Mouse (Mus musculus) hindbrain, postnatal 0 days (tissue): Measurements from ENCODE around the gene Rorc. TPM values are rescaled to one million over a fixed set of nuclear protein-coding genes. Genes with fewer than 3 reads are reported as not detected.

ENCODE experiments used
- ATAC-seq: fragments of 200-750 bp; cut with Nextera tagmentation; 2 replicates; pipeline ENCODE4 v1.8.0; 2017; ENCODE audit warnings: mild to moderate bottlenecking, moderate TSS enrichment, moderate library complexity
- DNase-seq: peaks from one replicate; pipeline ENCODE4 v3.0.0-alpha.2; 2015; ENCODE audit warnings: low spot score
- H3K27ac ChIP-seq: fragments of 300-500 bp; sonication (generic); 2 replicates; pipeline ENCODE4 v1.5.1; 2014; ENCODE audit warnings: mild to moderate bottlenecking
- H3K27me3 ChIP-seq: fragments of 300-500 bp; sonication (generic); 2 replicates; pipeline ENCODE4 v1.6.1; 2014; ENCODE audit warnings: low read length, mixed read lengths; ENCODE audit not compliant: insufficient read depth
- H3K36me3 ChIP-seq: fragments of 300-500 bp; sonication (generic); 2 replicates; pipeline ENCODE4 v1.6.1; 2014; ENCODE audit warnings: low read length, mixed read lengths; ENCODE audit not compliant: insufficient read depth
- H3K4me1 ChIP-seq: fragments of 300-500 bp; sonication (generic); 2 replicates; pipeline ENCODE4 v1.6.1; 2014; ENCODE audit warnings: antibody characterized with exemption, low read length, mixed read lengths; ENCODE audit not compliant: insufficient read depth
- H3K4me2 ChIP-seq: fragments of 300-500 bp; sonication (generic); 2 replicates; pipeline ENCODE4 v1.6.1; 2014; ENCODE audit warnings: low read depth, mild to moderate bottlenecking, low read length, moderate library complexity, mixed read lengths
- H3K4me3 ChIP-seq: fragments of 300-500 bp; sonication (generic); 2 replicates; pipeline ENCODE4 v1.5.1; 2014; ENCODE audit warnings: low read length
- H3K9ac ChIP-seq: fragments of 300-500 bp; sonication (generic); replicated peaks from 2 replicates; pipeline ENCODE4 v1.6.1; 2014; ENCODE audit warnings: mild to moderate bottlenecking, low read length, moderate library complexity, mixed read lengths
- H3K9me3 ChIP-seq: fragments of 300-500 bp; sonication (generic); 2 replicates; pipeline ENCODE4 v1.6.1; 2016; ENCODE audit warnings: low read length, mixed read lengths
- CTCF ChIP-seq: IDR thresholded peaks from 2 replicates; pipeline ENCODE4 v1.5.1; 2016; ENCODE audit warnings: antibody characterized with exemption, control low read depth, low read depth
- WGBS: fragments of 180-500 bp; shearing (Covaris S2); extraction: QIAGEN DNeasy Blood & Tissue Kit; methylation state at CpG from one replicate; pipeline ENCODE4 v1.1.7; 2014; 5-methylcytosine and 5-hydroxymethylcytosine counted together
- polyA plus RNA-seq: library from polyadenylated mRNA; unstranded; fragments of >200 nt; fragmentation: Nextera tagmentation; extraction: Ambion mirVana; gene quantifications from 2 replicates; pipeline ENCODE4 v1.2.1, GENCODE M21; 2015
- total RNA-seq: library from RNA; depleted of rRNA; stranded (reverse); fragments of >200 nt; gene quantifications from 2 replicates; pipeline ENCODE4 v1.2.3, GENCODE M21; 2014

The Rorc gene
- total and polyA plus RNA-seq, 2 experiments from 2014 or later: 0.45 to 1.5 TPM

GRCm38 (mm10) chr3:94396336-94396735, 23.7 kb downstream of the Rorc start:
- Histone ChIP-seq H3K36me3 (no peaks in the 10 kb centered on the region), H3K4me2 (no peak overlapping the region), H3K9ac (no peak overlapping the region), H3K27ac (no peak overlapping the region), H3K4me3 (no peak overlapping the region), H3K4me1 (peaks cover 9% of the 10 kb centered on the region; the same call in 1 of the 2 replicates), H3K27me3 (no peaks in the 10 kb centered on the region), H3K9me3 (no peaks in the 10 kb centered on the region)
- no peak for DNase-seq
- no peak for ATAC-seq
- 86% methylated on average over 1 of the region's 1 CpGs for WGBS
- TF ChIP-seq CTCF: no peak

GRCm38 (mm10) chr3:94396851-94397250, 24.3 kb downstream of the Rorc start:
- Histone ChIP-seq H3K9me3 (no peaks in the 10 kb centered on the region), H3K4me2 (no peak overlapping the region), H3K27me3 (no peaks in the 10 kb centered on the region), H3K4me1 (peaks cover 9% of the 10 kb centered on the region; the same call in 1 of the 2 replicates), H3K9ac (no peak overlapping the region), H3K36me3 (no peaks in the 10 kb centered on the region), H3K27ac (no peak overlapping the region), H3K4me3 (no peak overlapping the region)
- no peak for ATAC-seq
- DNase-seq: no peak
- TF ChIP-seq CTCF: no peak
- 87% methylated on average over 4 of the region's 4 CpGs for WGBS

DNA sequence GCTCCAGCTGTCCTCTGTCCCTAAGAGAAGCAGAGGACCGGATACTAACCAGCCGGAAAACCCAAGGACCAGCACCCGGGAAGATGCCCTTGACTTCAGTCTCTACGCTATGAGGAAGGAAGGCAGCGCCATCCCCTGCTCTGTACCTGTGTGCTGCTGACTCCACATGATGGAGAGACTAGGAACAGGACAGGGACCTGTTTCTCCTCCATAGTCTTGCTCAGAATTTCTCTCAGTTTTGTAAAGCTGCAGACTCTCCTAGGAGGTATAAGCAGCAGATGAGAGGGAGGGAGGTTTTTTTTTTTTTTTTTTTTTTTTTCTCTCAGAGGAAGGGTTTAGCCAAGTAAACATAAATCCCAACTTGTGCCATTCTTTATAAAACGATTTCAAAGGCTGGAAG, 25.6 kb downstream of the Rorc start, which contains the start of gene Lingo4:
Lingo4 (plus strand) TSS at position 301 of the 400 bp plus-strand sequence.
- Histone ChIP-seq H3K36me3 (no peaks in the 10 kb centered on the region), H3K9me3 (no peaks in the 10 kb centered on the region), H3K27ac (peak within 1 kb of the TSS; percentile 32; the same call in 1 of the 2 replicates), H3K4me3 (peak within 1 kb of the TSS; percentile 37), H3K9ac (peak within 1 kb of the TSS; percentile 50), H3K4me1 (peaks cover 9% of the 10 kb centered on the region; the same call in 1 of the 2 replicates), H3K4me2 (peak within 1 kb of the TSS; percentile 74), H3K27me3 (no peaks in the 10 kb centered on the region)
- TF ChIP-seq CTCF: no peak
- DNase-seq: no peak
- ATAC-seq: no peak
- WGBS: 69% methylated on average over 6 of the region's 6 CpGs

DNA sequence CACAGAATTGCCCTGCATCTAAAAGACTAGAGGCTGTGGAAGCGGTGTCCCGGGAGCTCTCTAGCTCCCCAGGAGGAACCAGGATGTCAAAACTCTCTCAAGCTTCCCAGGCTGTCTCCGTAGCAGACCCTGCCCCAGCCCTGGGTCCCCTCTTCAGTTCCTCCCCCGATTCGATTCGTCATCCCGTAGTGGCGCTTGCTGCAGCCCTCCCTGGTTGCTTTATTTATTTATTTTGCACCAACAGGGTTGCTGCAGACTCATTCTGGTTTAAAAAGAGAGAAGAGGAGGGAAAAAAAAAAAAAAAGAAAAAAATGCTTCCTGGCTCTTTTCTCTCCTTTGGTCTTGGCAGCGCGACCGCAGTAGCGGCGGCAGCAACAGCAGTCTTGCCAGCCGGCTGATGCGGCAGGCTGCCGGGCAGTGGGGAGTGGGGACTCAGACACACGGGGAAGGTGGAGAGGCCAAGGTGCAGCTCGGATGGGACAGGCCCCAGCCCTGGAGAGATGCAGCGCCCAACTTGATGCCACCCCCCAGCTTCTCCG, 26.4 kb downstream of the Rorc start:
- DNase-seq (peak; percentile 79), ATAC-seq (peak; percentile 89)
- Histone ChIP-seq H3K27ac (peak overlapping the region; percentile 32; the same call in 1 of the 2 replicates), H3K27me3 (no peaks in the 10 kb centered on the region), H3K4me1 (peaks cover 9% of the 10 kb centered on the region; the same call in 1 of the 2 replicates), H3K36me3 (no peaks in the 10 kb centered on the region), H3K4me2 (peak overlapping the region; percentile 74), H3K9ac (peak overlapping the region; percentile 50), H3K4me3 (peak overlapping the region; percentile 37), H3K9me3 (no peaks in the 10 kb centered on the region)
- peak; percentile 51 for TF ChIP-seq CTCF
- 2% methylated on average over 20 of the region's 20 CpGs for WGBS

- 0 out of 2 replicates have a peak overlapping the region, but pooled peaks have one; percentile 32 for H3K27ac ChIP-seq
- ATAC-seq (no peak), DNase-seq (peak; percentile 15)
- H3K4me1 ChIP-seq: peaks cover 10% of the 10 kb centered on the region; the same call in 1 of the 2 replicates
- no peaks in the 10 kb centered on the region for H3K9me3 ChIP-seq
- no peaks in the 10 kb centered on the region for H3K27me3 ChIP-seq
- H3K9ac ChIP-seq: peak overlapping the region; percentile 50
- WGBS: 17% methylated on average over 5 of the region's 5 CpGs
- peak overlapping the region; percentile 74 for H3K4me2 ChIP-seq
- H3K36me3 ChIP-seq: no peaks in the 10 kb centered on the region
- TF ChIP-seq CTCF: no peak
- H3K4me3 ChIP-seq: peak overlapping the region; percentile 37
Observed at GRCm38 (mm10) chr3:94399663-94400310, 27.2 kb downstream of the Rorc start.

GRCm38 (mm10) chr3:94402451-94402850, 29.9 kb downstream of the Rorc start:
- Histone ChIP-seq H3K9ac (no peak overlapping the region), H3K4me2 (no peak overlapping the region), H3K9me3 (no peaks in the 10 kb centered on the region), H3K27ac (no peak overlapping the region), H3K36me3 (no peaks in the 10 kb centered on the region), H3K27me3 (no peaks in the 10 kb centered on the region), H3K4me1 (peaks cover 12% of the 10 kb centered on the region; the same call in 1 of the 2 replicates), H3K4me3 (no peak overlapping the region)
- WGBS: 75% methylated on average over 8 of the region's 8 CpGs
- no peak for ATAC-seq
- DNase-seq: no peak
- no peak for TF ChIP-seq CTCF
